Mouse (Mus musculus) forebrain, embryonic 15.5 days (tissue): Measurements from ENCODE around the gene Cmklr1. TPM values are rescaled to one million over a fixed set of nuclear protein-coding genes. Genes with fewer than 3 reads are reported as not detected.
"Not testable (repeated sequence)": the region's sequence is repeated elsewhere in the genome, so short reads cannot be mapped to it uniquely, and the experiment has no call there.

Experiments used
- ATAC-seq: fragments of 200-750 bp; cut with Nextera tagmentation; replicated peaks from 2 replicates; pipeline ENCODE4 v1.8.0; 2017; ENCODE audit warnings: mild to moderate bottlenecking, moderate TSS enrichment, moderate library complexity
- H3K27ac ChIP-seq: fragments of 300-500 bp; sonication (generic); replicated peaks from 2 replicates; pipeline ENCODE4 v1.5.1; 2015; ENCODE audit warnings: mild to moderate bottlenecking, inconsistent platforms
- H3K27me3 ChIP-seq: fragments of 300-500 bp; sonication (generic); 2 replicates; pipeline ENCODE4 v1.6.1; 2015; ENCODE audit warnings: inconsistent platforms
- H3K36me3 ChIP-seq: fragments of 300-500 bp; sonication (generic); 2 replicates; pipeline ENCODE4 v1.6.1; 2015; ENCODE audit warnings: mild to moderate bottlenecking, inconsistent platforms
- H3K4me1 ChIP-seq: fragments of 300-500 bp; sonication (generic); 2 replicates; pipeline ENCODE4 v1.6.1; 2015; ENCODE audit warnings: inconsistent platforms
- H3K4me2 ChIP-seq: fragments of 300-500 bp; sonication (generic); replicated peaks from 2 replicates; pipeline ENCODE4 v1.6.1; 2015; ENCODE audit warnings: mild to moderate bottlenecking, inconsistent platforms
- H3K4me3 ChIP-seq: fragments of 300-500 bp; sonication (generic); 2 replicates; pipeline ENCODE4 v1.5.1; 2015; ENCODE audit warnings: mild to moderate bottlenecking, inconsistent platforms
- H3K9ac ChIP-seq: fragments of 300-500 bp; sonication (generic); replicated peaks from 2 replicates; pipeline ENCODE4 v1.6.1; 2015; ENCODE audit warnings: mild to moderate bottlenecking, inconsistent platforms
- H3K9me3 ChIP-seq: fragments of 300-500 bp; sonication (generic); 2 replicates; pipeline ENCODE4 v1.6.1; 2016; ENCODE audit warnings: inconsistent platforms
- WGBS: fragments of 180-500 bp; shearing (Covaris S2); methylation state at CpG from one replicate; pipeline ENCODE4 v1.1.7; 2015; ENCODE audit warnings: mixed read lengths; 5-methylcytosine and 5-hydroxymethylcytosine counted together
- polyA plus RNA-seq: library from polyadenylated mRNA; unstranded; fragments of >200 nt; fragmentation: Nextera tagmentation; extraction: Ambion mirVana; gene quantifications from 2 replicates; pipeline ENCODE4 v1.2.1, GENCODE M21; 2015

The Cmklr1 gene
- polyA plus RNA-seq, 1 experiment from 2014 or later = 1.3 TPM

DNA sequence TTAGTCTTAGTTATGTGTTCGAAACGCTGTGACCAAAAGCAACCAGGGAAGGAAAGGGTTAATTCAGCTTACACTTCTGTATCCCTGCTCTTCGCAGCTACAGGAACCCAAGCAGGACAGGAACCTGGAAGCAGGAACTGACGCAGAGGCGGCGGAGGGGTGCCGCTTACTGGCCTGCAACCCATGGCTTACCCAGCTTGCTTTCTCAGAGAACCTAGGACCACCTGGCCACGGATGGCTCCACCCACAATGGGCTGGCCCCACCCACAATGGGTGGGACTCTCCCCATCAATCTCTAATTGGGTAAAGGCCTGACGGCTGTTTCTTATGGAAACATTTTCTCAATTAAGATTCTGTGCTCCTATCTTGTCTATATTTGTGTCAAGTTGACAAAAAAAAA, 54.0 kb downstream of the Cmklr1 start:
- Histone ChIP-seq H3K27ac (no peak overlapping the region), H3K27me3 (no peaks in the 10 kb centered on the region), H3K4me2 (no peak overlapping the region), H3K4me1 (peaks cover 25% of the 10 kb centered on the region), H3K4me3 (no peak overlapping the region), H3K9me3 (no peaks in the 10 kb centered on the region), H3K36me3 (no peaks in the 10 kb centered on the region), H3K9ac (no peak overlapping the region)
- no peak for ATAC-seq
- 78% methylated on average over 9 of the region's 9 CpGs for WGBS

DNA sequence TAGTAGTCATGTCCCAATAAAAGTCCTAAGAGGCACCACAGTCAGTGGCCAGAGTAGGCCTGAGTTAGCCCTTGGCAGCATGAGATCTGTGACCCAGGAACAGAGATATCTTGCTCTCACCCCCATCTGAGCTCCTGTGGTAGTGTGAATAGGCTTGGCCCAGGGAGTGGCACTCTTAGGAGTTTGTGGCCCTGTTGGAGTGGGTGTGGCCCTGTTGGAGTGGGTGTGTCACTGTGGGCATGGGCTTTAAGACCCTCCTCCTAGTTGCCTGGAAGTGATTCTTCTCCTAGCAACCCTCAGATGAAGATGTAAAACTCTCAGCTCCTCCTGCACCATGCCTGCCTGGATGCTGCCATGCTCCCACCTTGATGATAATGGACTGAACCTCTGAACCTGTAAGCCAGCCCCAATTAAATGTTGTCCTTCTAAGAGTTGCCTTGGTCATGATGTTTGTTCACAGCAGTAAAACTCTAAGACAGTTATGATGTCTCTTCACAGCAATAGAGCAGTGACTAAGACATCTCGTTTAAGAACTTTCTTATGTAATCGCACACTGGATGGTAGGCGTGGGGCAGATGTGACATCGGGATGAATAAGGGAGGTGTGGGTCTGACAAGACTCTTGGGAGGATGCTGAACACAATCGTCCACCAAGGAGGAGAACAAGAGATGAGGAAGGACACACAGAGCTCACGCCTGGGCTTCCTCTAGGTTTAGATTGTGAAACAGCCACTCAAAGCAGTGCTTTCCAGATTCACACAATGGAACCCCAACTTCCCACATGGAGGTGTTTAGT, 56.1 kb downstream of the Cmklr1 start:
- no peak overlapping the region for H3K9ac ChIP-seq
- H3K9me3 ChIP-seq = no peaks in the 10 kb centered on the region
- ATAC-seq = no peak
- no peaks in the 10 kb centered on the region for H3K36me3 ChIP-seq
- H3K27me3 ChIP-seq = no peaks in the 10 kb centered on the region
- peaks cover 27% of the 10 kb centered on the region for H3K4me1 ChIP-seq
- H3K4me3 ChIP-seq = no peak overlapping the region
- H3K27ac ChIP-seq = no peak overlapping the region
- 88% methylated on average over 6 of the region's 6 CpGs for WGBS
- H3K4me2 ChIP-seq = no peak overlapping the region

DNA sequence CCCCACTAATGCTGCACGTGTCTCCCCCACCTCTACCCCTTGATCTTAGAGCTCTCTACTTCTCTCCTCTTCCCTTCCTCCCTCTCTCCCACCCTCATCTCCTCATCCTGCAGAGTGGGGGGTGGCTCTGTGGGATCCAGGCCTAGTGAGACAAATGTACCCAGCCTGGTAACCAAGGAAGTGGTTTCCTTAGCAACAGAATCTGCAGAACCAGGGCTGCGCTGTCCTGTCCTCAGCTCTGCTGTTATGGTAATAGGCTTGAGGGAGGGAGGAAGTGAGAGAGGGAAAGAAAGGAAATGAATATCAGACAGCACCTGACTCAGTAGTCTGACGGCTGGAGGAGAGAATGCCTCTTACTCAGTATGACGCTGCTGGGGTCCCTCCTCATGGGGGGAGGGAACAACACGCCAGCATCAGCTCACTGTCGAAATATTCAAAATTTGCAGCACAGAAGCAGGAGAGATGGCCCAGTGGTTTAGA, 58.4 kb downstream of the Cmklr1 start:
- Histone ChIP-seq H3K4me3 (no peak overlapping the region), H3K4me1 (peaks cover 27% of the 10 kb centered on the region), H3K9me3 (no peaks in the 10 kb centered on the region), H3K36me3 (no peaks in the 10 kb centered on the region), H3K4me2 (no peak overlapping the region), H3K27ac (peak overlapping the region; percentile 88), H3K9ac (no peak overlapping the region), H3K27me3 (no peaks in the 10 kb centered on the region)
- ATAC-seq = peak; percentile 94
- WGBS = 8% methylated on average over 6 of the region's 6 CpGs

DNA sequence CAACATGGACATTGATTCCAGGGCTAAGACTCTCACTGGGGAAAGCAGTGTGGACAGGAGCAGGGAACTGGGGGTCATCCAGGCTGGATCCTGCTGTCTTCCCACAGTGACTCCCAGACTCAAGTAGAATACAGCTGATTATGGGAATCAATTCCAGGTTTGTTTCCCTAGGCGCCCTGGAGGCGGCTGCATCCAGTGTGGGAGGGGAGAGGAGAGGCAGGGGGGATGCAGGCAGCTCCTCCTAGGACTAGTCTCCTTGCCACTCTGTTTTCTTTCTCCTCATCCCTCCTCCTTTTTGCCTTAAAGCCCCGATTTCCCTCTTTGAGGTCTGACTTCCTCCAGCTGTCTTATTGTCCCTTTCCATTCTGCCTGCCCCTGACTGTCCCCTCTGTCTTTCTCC, 59.1 kb downstream of the Cmklr1 start:
- H3K9me3 ChIP-seq = no peaks in the 10 kb centered on the region
- no peaks in the 10 kb centered on the region for H3K27me3 ChIP-seq
- ATAC-seq = peak; percentile 23; the same call in 1 of the 2 replicates
- 0 out of 2 replicates have a peak overlapping the region, but pooled peaks have one; percentile 1 for H3K9ac ChIP-seq
- no peak overlapping the region for H3K4me3 ChIP-seq
- H3K36me3 ChIP-seq = no peaks in the 10 kb centered on the region
- 16% methylated on average over 3 of the region's 3 CpGs for WGBS
- peak overlapping the region; percentile 88 for H3K27ac ChIP-seq
- H3K4me2 ChIP-seq = no peak overlapping the region
- H3K4me1 ChIP-seq = peaks cover 27% of the 10 kb centered on the region

DNA sequence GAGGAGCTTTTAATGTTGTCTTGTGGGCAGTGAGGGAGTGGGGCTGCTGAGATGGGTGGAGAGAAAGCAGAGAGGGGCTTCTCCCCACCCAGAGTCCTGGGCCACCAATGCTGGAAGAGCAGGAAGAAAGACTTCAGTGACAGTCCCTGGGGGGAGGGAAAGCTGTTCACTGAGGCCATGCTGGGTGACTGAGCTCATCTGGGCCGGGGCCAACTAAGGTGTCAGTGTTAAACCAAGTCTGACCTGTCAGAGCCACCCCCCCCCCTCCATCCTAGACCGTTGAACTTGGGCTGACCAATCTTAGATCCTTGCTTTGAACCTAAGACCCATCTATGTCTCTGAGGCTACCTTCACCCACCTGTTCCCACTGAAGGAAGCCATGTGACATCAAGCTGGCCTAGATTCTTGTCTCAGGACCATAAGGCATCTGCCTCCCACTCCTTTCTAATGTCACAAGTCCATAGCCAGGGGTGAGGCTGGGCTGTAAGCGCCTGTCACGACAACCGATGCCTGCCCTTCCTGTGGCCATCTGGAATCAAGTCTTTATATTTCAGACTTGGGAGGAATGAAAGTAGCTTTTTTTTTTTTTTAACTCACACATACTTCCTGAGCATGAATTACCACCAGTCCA, 60.1 kb downstream of the Cmklr1 start:
- peak overlapping the region; percentile 88; the same call in 1 of the 2 replicates for H3K27ac ChIP-seq
- 73% methylated on average over 5 of the region's 5 CpGs for WGBS

DNA sequence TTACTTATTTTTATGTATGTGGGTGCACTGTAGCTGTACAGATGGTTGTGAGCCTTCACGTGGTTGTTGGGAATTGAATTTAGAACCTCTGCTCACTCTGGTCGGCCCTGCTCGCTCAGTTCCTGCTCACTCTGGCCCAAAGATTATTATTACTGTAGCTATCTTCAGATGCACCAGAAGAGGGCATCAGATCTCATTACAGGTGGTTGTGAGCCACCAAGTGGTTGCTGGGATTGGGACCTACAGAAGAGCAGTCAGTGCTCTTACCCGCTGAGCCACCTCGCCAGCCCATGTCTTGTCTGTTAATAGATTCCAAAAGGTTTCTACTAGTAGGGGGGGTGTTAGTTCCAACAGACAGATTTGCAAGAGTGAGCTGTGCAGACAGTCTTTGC, 63.8 kb downstream of the Cmklr1 start:
- not testable (repeated sequence) for H3K9ac ChIP-seq, ATAC-seq, H3K4me3 ChIP-seq, H3K27ac ChIP-seq, H3K27me3 ChIP-seq, H3K36me3 ChIP-seq, H3K9me3 ChIP-seq, H3K4me2 ChIP-seq, H3K4me1 ChIP-seq
- WGBS = 42% methylated on average over 5 of the region's 5 CpGs

More for the DNA sequence above, 60.1 kb downstream of the Cmklr1 start:
- H3K9ac ChIP-seq = no peak overlapping the region
- no peaks in the 10 kb centered on the region for H3K27me3 ChIP-seq
- no peaks in the 10 kb centered on the region for H3K9me3 ChIP-seq
- ATAC-seq = no peak
- H3K4me3 ChIP-seq = no peak overlapping the region
- no peaks in the 10 kb centered on the region for H3K36me3 ChIP-seq
- no peak overlapping the region for H3K4me2 ChIP-seq
- peaks cover 27% of the 10 kb centered on the region for H3K4me1 ChIP-seq

DNA sequence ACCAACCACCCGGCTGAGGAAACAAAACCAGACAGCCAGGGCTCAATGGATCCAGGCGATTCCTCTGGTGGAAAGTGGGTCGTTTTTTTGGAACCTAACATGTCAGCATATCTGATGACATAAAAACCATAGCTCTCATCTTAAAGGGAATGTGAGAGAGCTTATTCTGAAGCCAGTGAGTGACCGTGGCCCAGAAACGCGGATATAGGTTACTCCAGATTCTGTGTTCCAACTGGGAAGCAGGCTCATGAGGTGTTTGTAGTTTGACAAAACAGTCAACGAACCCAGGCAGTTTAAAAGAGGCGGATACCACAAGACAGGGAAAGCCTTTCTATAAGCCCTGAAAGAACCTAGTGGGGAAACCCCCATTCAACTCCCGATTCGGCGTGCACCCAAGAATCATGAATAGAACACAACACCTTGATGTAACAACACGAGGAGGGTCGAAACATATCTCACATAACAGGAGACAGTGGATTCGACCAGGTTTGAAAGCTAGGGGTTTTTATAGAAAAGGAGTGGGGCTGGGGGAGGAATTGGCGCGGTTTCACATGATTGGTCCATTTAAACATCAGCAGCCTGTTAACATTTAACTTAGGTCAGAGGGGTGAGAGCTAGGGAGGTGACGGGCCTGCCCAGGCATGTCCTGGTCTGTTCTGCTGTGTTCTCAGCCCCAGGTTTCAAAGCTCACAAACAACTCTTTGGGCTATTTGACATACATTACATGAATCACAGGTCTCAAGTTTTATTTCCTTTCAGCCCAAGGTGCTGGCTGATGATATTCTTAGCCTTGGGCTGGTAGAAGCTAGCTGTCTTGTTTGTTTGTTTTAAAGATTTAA, 64.4 kb downstream of the Cmklr1 start:
- WGBS = 83% methylated on average over 17 of the region's 17 CpGs
- not testable (repeated sequence) for H3K4me2 ChIP-seq, H3K27ac ChIP-seq, H3K9ac ChIP-seq, H3K36me3 ChIP-seq, H3K4me3 ChIP-seq, ATAC-seq, H3K9me3 ChIP-seq, H3K27me3 ChIP-seq, H3K4me1 ChIP-seq

DNA sequence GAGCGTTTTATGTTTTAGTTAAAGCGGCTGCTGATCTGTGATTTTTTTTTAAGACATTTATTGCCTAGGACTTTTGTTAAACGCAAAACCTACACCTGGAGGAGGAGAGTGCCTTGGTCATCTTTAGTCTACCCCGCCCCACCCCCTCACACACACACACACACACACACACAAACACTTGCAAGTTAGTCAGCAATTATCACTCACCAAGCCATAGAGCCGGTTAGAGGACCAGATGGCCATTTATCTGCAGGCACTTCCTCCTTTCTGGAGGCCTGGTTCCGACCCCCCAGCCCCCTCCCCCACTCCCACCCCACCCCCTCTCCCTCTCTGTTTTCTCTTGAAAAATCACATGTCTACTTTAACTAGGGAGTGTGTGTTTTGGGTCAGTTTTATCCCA, 65.8 kb downstream of the Cmklr1 start:
- ATAC-seq = no peak
- Histone ChIP-seq H3K36me3 (no peaks in the 10 kb centered on the region), H3K27me3 (no peaks in the 10 kb centered on the region), H3K9me3 (no peaks in the 10 kb centered on the region), H3K4me1 (no peaks in the 10 kb centered on the region), H3K9ac (no peak overlapping the region), H3K4me2 (no peak overlapping the region), H3K27ac (no peak overlapping the region), H3K4me3 (no peak overlapping the region)
- WGBS = 59% methylated on average over 6 of the region's 6 CpGs

DNA sequence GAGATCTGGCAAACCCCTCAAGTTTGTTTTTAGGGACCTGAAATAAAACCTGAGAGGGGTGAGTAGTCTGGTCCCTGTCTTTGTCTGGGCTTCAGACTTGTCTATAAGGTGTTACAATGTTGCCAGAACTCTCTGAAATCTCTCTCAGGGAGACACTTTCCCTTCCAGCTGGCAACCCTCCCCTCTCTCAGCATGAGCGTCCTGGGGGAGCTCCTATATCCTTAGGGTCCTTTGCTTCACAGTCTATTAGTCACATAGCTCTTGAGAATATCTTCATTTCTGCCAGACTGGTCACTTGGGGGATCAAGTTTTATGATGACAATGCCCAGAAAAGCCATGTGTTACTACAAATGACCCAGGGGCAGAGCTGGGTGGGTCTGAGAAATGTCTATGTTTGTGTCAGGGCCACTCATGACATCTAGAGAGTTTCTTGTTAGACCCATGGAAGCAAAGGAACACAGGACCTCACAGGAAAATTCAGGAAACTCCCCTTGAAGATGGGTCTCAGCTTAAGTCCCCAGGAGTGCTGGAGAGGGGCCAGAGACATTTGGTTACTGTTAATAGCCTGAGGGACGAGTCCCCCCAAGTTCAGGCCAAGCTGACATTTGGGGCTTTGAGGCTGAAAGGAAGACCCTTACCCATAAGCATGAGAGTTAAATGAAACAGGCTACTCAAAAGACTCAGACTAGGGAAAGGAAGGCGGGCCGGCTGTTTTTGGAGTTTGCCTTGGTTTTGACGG, 66.6 kb downstream of the Cmklr1 start:
- Histone ChIP-seq H3K9me3 (no peaks in the 10 kb centered on the region), H3K27me3 (no peaks in the 10 kb centered on the region), H3K4me1 (peaks cover 7% of the 10 kb centered on the region), H3K4me2 (no peak overlapping the region), H3K36me3 (no peaks in the 10 kb centered on the region), H3K27ac (no peak overlapping the region), H3K4me3 (no peak overlapping the region), H3K9ac (no peak overlapping the region)
- no peak for ATAC-seq
- WGBS = 72% methylated on average over 5 of the region's 5 CpGs

DNA sequence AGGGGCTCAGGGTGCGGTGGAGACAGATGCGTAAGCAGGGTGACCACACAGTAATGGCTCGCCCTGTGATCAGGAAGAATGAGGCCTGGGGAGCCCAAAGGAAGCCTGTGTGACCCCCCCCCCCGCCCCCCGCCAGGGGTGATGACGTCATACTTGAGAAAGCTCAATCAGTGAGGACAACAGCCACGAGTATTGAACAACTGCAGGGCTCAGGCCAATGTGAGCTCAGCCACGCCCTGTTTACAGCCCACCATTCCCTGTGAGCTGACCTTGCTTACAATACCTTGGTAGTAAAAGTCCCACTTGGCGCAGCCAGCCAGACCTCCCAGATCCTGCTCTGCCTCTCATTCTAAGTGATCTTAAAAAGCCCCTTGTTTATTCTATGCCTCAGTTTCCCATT, 69.4 kb downstream of the Cmklr1 start:
- no peak overlapping the region for H3K4me3 ChIP-seq
- no peak overlapping the region for H3K27ac ChIP-seq
- no peaks in the 10 kb centered on the region for H3K27me3 ChIP-seq
- no peak for ATAC-seq
- H3K9me3 ChIP-seq = no peaks in the 10 kb centered on the region
- H3K4me1 ChIP-seq = peaks cover 24% of the 10 kb centered on the region
- H3K4me2 ChIP-seq = no peak overlapping the region
- no peaks in the 10 kb centered on the region for H3K36me3 ChIP-seq
- H3K9ac ChIP-seq = no peak overlapping the region
- 59% methylated on average over 9 of the region's 9 CpGs for WGBS

DNA sequence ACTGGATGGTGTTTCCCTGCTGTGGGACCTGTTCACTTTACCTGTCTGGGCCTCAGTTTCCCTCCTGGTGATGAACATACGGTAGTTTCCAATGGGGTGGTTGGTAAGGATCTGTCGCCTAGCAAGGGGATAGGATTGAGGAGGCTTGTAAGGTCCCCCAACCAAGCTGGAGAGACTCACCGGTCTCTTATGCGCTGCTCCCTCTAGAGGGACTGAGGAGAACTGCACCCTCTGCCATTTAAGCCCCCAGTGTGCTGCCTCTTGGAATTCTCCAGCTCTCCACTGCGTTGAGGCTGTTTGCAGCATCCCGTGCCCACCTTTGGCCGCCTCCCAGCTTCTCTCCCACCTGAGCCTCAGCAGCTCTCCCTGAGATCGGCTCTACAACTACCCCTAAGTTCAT, 70.0 kb downstream of the Cmklr1 start:
- no peak for ATAC-seq
- Histone ChIP-seq H3K27ac (no peak overlapping the region), H3K9me3 (no peaks in the 10 kb centered on the region), H3K4me2 (no peak overlapping the region), H3K9ac (no peak overlapping the region), H3K36me3 (no peaks in the 10 kb centered on the region), H3K27me3 (no peaks in the 10 kb centered on the region), H3K4me1 (peaks cover 24% of the 10 kb centered on the region), H3K4me3 (no peak overlapping the region)
- WGBS = 52% methylated on average over 8 of the region's 8 CpGs
